Mouse (Mus musculus) embryonic fibroblast, embryonic 13.5 days (primary cell): ENCODE measurements around the gene Hmga1b. TPM values are rescaled to one million over a fixed set of nuclear protein-coding genes. Genes with fewer than 3 reads are reported as not detected.
"Not testable (repeated sequence)": the region's sequence is repeated elsewhere in the genome, so short reads cannot be mapped to it uniquely, and the experiment has no call there.

Experiments used
- H3K27ac ChIP-seq: 2 replicates; pipeline ENCODE4 v1.5.1; 2012; ENCODE audit warnings: low read length, control low read depth, inconsistent platforms; ENCODE audit not compliant: insufficient read depth
- H3K4me1 ChIP-seq: 2 replicates; pipeline ENCODE4 v1.6.1; 2011; ENCODE audit warnings: low read length; ENCODE audit not compliant: control insufficient read depth, insufficient read depth
- H3K4me3 ChIP-seq: 2 replicates; pipeline ENCODE4 v1.5.1; 2011; ENCODE audit warnings: mild to moderate bottlenecking, control low read depth, low read length; ENCODE audit not compliant: insufficient read depth
- CTCF ChIP-seq: IDR thresholded peaks from 2 replicates; pipeline ENCODE4 v1.5.1; 2011; ENCODE audit warnings: mild to moderate bottlenecking, control low read depth, low read length, moderate library complexity, borderline replicate concordance; ENCODE audit not compliant: insufficient read depth
- POLR2A ChIP-seq: IDR thresholded peaks from 2 replicates; pipeline ENCODE4 v1.6.1; 2011; ENCODE audit warnings: low read depth, mild to moderate bottlenecking, control low read depth, low read length, moderate library complexity
- polyA plus RNA-seq: library from polyadenylated mRNA; stranded (reverse); fragments of >200 nt; gene quantifications from 2 replicates; pipeline ENCODE4 v1.2.4, GENCODE M21; 2011; ENCODE audit warnings: low read depth; ENCODE audit not compliant: missing spikeins, insufficient read length

Hmga1b gene
- polyA plus RNA-seq, 1 experiment, result 1.3 TPM

DNA sequence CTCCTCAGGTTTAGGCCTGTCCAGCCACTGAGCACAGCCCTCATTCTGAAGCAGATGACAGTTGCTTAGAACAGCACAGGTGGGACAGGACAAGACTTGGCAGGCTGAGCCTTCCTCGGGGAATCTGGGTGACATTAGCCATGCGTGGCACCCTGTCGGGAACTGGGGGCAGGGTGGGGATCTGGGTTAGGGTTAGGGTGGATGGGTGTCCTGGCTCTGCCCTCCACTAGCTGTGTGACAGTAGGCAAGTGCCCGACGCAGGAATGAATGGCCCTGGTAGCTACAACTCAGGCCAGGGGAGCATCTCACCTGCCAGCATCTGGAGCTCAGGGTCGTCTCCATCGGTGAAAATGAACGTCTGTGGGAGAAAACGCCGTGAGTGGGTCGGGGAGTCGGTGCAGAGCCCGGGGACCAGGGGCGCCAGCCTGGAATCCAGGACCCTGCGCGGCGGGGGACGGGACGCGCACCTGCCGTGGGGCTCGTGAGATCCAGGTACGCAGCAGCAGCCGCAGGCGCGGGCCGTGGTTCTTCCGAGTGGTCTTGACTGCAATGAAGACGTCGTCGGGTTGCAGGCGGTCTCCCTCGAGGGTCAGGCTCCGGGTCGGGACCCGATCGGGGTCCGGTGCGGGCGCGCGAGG, 21.0 kb downstream of the Hmga1b start:
- TF ChIP-seq POLR2A (no peak), CTCF (no peak)
- Histone ChIP-seq H3K4me1 (peaks cover 3% of the 10 kb centered on the region; the same call in 1 of the 2 replicates), H3K27ac (no peak overlapping the region), H3K4me3 (peak overlapping the region; percentile 83)

DNA sequence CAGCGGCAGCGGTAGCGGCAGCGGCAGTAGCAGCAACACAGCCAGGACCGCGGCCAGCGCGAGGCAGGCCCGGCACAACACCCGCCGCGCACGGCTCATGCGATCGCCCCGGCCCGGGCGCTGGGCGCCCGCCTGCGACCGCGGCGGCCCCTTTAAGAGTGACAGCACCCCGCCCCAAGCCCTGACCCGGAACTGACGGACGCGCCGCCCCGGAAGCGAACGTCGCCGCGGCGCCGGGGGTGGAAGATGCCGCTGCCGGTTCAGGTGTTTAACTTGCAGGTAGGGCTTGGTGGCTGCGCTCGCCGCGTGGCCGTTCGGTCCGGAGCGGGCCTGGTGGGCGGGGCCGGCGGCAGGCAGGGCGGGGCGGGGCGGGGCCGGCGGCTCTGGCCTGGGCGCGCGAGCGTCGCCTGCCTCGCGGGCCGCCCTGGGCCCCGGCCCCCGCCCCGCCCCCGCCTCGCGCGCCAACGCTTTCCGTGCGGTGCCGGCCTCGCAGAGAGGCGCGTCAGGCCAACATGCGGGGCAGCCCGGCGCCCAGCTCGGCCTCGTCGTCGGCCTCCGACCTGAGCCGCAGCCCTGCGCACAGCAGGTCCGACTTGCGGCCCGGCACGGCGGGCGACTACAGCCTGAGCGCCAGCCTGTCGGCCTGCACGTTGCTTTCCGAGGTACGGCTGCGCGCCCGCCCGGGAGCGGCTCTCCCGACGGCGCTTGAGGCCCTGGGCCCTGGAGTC, 21.6 kb downstream of the Hmga1b start, which contains the start of the genes Rfng and Gps1:
TSS of gene Rfng (minus strand) at position 144 of the 728 bp plus-strand sequence.
TSS of gene Gps1 (plus strand) at position 209 of the 728 bp plus-strand sequence.
- Histone ChIP-seq H3K27ac (peak within 1 kb of the TSS; percentile 74), H3K4me1 (peaks cover 3% of the 10 kb centered on the region; the same call in 1 of the 2 replicates), H3K4me3 (peak within 1 kb of the TSS; percentile 90)
- TF ChIP-seq CTCF (no peak), POLR2A (peak; percentile 47; the same call in 1 of the 2 replicates)

DNA sequence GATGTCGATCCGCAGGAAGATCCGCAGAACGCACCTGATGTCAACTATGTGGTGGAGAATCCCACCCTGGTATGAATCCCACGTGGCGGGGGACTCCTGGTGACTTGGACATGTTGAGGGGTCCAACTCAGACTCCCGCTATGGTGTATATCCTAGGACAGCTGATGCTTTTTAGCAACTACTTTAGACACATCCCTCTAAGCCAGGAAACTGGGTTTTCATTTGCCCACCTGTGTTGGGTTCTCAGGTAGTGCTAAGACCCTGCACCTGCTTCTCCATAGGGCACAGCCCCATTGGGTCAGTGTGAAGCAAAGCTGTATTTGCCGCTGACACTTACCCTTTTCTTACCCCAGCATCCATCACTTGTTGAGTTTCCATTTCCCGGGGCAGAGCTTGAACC, 22.6 kb downstream of the Hmga1b start:
- H3K27ac ChIP-seq, result no peak overlapping the region
- TF ChIP-seq POLR2A (no peak), CTCF (no peak)
- H3K4me3 ChIP-seq, result peak overlapping the region; percentile 90
- H3K4me1 ChIP-seq, result peaks cover 3% of the 10 kb centered on the region; the same call in 1 of the 2 replicates

DNA sequence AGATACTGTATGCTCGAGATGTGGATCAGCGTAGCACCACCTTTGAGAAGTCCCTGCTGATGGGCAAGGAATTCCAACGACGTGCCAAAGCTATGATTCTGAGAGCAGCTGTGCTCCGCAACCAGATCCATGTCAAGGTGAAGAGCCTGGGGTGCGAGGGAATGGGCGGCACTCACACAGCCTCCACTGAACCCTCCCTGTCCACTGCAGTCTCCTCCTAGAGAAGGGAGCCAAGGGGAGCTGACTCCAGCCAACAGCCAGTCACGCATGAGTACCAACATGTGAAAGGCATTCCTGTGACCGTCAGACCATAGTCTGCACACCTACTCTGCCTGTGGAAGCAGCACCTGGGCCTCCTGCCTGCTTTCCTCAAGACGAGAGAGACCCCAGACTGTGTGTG, 25.9 kb downstream of the Hmga1b start:
- not testable (repeated sequence) for H3K27ac ChIP-seq, H3K4me1 ChIP-seq, H3K4me3 ChIP-seq

DNA sequence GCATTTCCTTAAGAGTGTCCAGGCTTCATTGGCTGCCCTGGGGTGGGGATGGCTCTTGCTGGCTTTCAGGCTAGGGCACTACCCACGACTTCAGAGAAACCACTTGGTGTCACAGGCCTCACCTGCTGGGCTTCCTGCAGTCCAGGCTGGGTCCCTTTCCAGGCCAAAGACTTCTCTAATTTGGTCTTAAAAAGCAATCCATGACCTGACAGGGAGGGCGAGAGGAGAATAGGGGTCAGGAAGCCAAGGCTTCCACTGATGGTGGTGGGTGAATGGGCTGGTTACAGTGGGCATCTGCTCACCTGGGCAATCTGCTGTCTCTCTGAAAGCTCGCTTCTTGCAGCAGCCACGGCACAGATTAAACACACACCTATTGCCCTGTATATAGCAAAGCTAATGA, 26.8 kb downstream of the Hmga1b start:
- Histone ChIP-seq H3K4me3 (no peak overlapping the region), H3K4me1 (peaks cover 3% of the 10 kb centered on the region; the same call in 1 of the 2 replicates)
- TF ChIP-seq POLR2A, result no peak

GRCm38 (mm10) chr11:120789810-120790209, 27.2 kb downstream of the Hmga1b start:
- TF ChIP-seq CTCF (no peak), POLR2A (no peak)
- Histone ChIP-seq H3K4me1 (peaks cover 3% of the 10 kb centered on the region; the same call in 1 of the 2 replicates), H3K4me3 (no peak overlapping the region), H3K27ac (no peak overlapping the region)

More for the DNA sequence above, 26.8 kb downstream of the Hmga1b start:
- no peak overlapping the region for H3K27ac ChIP-seq

GRCm38 (mm10) chr11:120792652-120793051, 30.1 kb downstream of the Hmga1b start:
- no peak for TF ChIP-seq CTCF
- no peak for TF ChIP-seq POLR2A
- Histone ChIP-seq H3K27ac (no peak overlapping the region), H3K4me1 (no peaks in the 10 kb centered on the region), H3K4me3 (no peak overlapping the region)

DNA sequence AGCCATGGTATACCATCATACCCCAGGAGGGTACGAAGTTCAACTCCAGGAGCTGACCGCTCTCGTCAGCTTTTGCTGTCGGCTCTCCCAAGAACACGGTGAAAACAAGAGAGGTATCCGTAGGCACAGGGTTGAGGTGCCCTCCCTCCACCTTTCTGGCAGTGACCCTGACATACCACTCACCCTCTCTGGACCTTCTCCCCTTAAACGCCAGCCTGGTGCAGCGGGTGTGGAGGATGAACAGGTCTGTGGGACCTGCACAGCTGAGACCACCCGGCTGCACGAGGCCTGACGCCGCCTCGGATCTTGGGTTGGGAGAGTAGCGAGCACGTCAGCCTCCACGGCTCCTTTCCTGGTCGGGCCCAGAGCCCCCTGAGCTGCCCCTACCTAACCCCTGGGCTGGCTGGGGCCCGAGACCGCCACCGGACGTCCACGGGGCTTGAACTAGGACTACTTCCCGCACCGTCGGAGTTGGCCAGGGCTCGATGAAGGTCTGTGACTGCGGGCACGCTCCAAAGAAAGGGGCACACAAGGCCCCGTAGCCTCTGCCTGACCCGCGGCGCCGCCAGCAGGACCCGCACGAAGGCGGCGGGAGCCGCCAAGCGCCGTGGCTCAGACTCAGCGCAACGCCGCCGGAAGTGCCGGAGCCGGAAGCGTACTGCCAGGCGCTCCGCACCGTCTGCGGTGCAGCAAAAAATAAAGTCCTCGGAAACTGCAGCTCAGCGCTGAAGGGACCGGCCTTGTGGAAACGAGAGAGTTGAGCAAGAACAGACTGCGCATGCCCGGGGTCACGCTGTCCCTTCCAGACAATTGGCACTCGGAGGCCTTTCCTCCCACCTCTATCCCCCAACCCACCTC, 33.4 kb downstream of the Hmga1b start, which contains the start of gene Dus1l:
TSS of gene Dus1l (minus strand) at position 648 of the 858 bp plus-strand sequence.
- peaks cover 8% of the 10 kb centered on the region; the same call in 1 of the 2 replicates for H3K4me1 ChIP-seq
- TF ChIP-seq POLR2A (peak; percentile 69), CTCF (no peak)
- no peak within 1 kb of the TSS for H3K27ac ChIP-seq
- peak within 1 kb of the TSS; percentile 88 for H3K4me3 ChIP-seq

DNA sequence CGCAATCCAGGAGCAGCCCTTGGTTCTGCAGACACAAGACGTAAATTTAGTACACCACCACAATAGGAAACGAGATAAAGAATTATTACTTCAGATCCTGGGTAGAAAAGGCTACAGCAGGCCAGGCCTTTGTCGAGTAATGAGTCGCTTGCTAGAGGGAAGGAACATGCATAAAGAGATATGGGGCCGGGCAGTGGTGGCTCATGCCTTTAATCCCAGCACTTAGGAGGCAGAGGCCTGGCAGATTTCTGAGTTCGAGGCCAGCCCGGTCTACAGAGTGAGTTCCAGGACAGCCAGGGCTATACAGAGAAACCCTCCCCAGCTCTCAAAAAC, 34.0 kb downstream of the Hmga1b start:
- Histone ChIP-seq H3K4me3 (no peak overlapping the region), H3K4me1 (peaks cover 8% of the 10 kb centered on the region; the same call in 1 of the 2 replicates), H3K27ac (no peak overlapping the region)
- TF ChIP-seq CTCF (no peak), POLR2A (no peak)
